Mouse (Mus musculus): ENCODE data around the gene Sirt2.

The Sirt2 gene

GRCm38 (mm10) chr7:28816201-28816600 lies 49.7 kb downstream of the Sirt2 start:
- no peak for DNase-seq (ENCODE audit: low read depth, low spot score)

GRCm38 (mm10) chr7:28816920-28817319 lies 50.4 kb downstream of the Sirt2 start:
- DNase-seq (ENCODE audit: low read depth, low spot score) = no peak

- no peak for DNase-seq (ENCODE audit: low read depth, low spot score)
Observed at GRCm38 (mm10) chr7:28817524-28817923, 51.0 kb downstream of the Sirt2 start.

- DNase-seq (ENCODE audit: low read depth, low spot score) = no peak
Observed at GRCm38 (mm10) chr7:28817957-28818356, 51.4 kb downstream of the Sirt2 start.

- no peak for DNase-seq (ENCODE audit: low read depth, low spot score)
Observed at GRCm38 (mm10) chr7:28818436-28818835, 51.9 kb downstream of the Sirt2 start.

- DNase-seq (ENCODE audit: low read depth, low spot score) = no peak
Observed at GRCm38 (mm10) chr7:28818861-28819452, 52.4 kb downstream of the Sirt2 start.

- no peak for DNase-seq (ENCODE audit: low read depth, low spot score)
Observed at GRCm38 (mm10) chr7:28819571-28819970, 53.0 kb downstream of the Sirt2 start.

GRCm38 (mm10) chr7:28820358-28821260 lies 54.1 kb downstream of the Sirt2 start:
- DNase-seq (ENCODE audit: low read depth, low spot score) = no peak

GRCm38 (mm10) chr7:28821261-28821831 lies 54.8 kb downstream of the Sirt2 start:
- DNase-seq (ENCODE audit: low read depth, low spot score) = no peak

GRCm38 (mm10) chr7:28822556-28822955 lies 56.0 kb downstream of the Sirt2 start:
- no peak for DNase-seq (ENCODE audit: low read depth, low spot score)

- no peak for DNase-seq (ENCODE audit: low read depth, low spot score)
Observed at GRCm38 (mm10) chr7:28822993-28823903, 56.7 kb downstream of the Sirt2 start.

GRCm38 (mm10) chr7:28823932-28824331 lies 57.4 kb downstream of the Sirt2 start:
- no peak for DNase-seq (ENCODE audit: low read depth, low spot score)

- DNase-seq (ENCODE audit: low read depth, low spot score) = peak; percentile 94
Observed at GRCm38 (mm10) chr7:28824941-28825685, 58.6 kb downstream of the Sirt2 start, which contains the start of gene Ech1. TSS of gene Ech1 (plus strand) at chr7:28825217.

GRCm38 (mm10) chr7:28825686-28826401 lies 59.3 kb downstream of the Sirt2 start:
- no peak for DNase-seq (ENCODE audit: low read depth, low spot score)

- no peak for DNase-seq (ENCODE audit: low read depth, low spot score)
Observed at GRCm38 (mm10) chr7:28826402-28826772, 59.9 kb downstream of the Sirt2 start.

- no peak for DNase-seq (ENCODE audit: low read depth, low spot score)
Observed at GRCm38 (mm10) chr7:28827338-28827737, 60.8 kb downstream of the Sirt2 start.

GRCm38 (mm10) chr7:28829821-28830220 lies 63.3 kb downstream of the Sirt2 start:
- no peak for DNase-seq (ENCODE audit: low read depth, low spot score)

- DNase-seq (ENCODE audit: low read depth, low spot score) = no peak
Observed at GRCm38 (mm10) chr7:28830981-28831380, 64.4 kb downstream of the Sirt2 start.

- no peak for DNase-seq (ENCODE audit: low read depth, low spot score)
Observed at GRCm38 (mm10) chr7:28831411-28832125, 65.0 kb downstream of the Sirt2 start.

GRCm38 (mm10) chr7:28832137-28832536 lies 65.6 kb downstream of the Sirt2 start:
- DNase-seq (ENCODE audit: low read depth, low spot score) = no peak
